Mouse (Mus musculus): ENCODE results near the gene Pde6b.

- TF ChIP-seq CTCF (IDR thresholded peaks at IDR 0.05; ENCODE audit: extremely low read depth, insufficient read length, insufficient replicate concordance, low read depth, low read length) (no peak), POLR2A (IDR thresholded peaks at IDR 0.05; ENCODE audit: low read depth, low read length) (no peak)
Measured at GRCm38 (mm10) chr5:108458706-108459105, 70.5 kb downstream of the Pde6b start.
